Mouse (Mus musculus) stomach, postnatal 0 days (tissue): ENCODE measurements around the gene Fblim1. TPM values are rescaled to one million over a fixed set of nuclear protein-coding genes. Genes with fewer than 3 reads are reported as not detected.

Experiments used
- ATAC-seq: fragments of 200-750 bp; cut with Nextera tagmentation; 2 replicates; pipeline ENCODE4 v1.8.0; 2017; ENCODE audit not compliant: low FRiP score, low TSS enrichment
- DNase-seq: peaks from one replicate; pipeline ENCODE4 v3.0.0-alpha.2; 2016; ENCODE audit warnings: low spot score
- H3K27ac ChIP-seq: fragments of 300-500 bp; sonication (generic); replicated peaks from 2 replicates; pipeline ENCODE4 v1.5.1; 2014; ENCODE audit warnings: mild to moderate bottlenecking, control low read depth
- H3K27me3 ChIP-seq: fragments of 300-500 bp; sonication (generic); 2 replicates; pipeline ENCODE4 v1.6.1; 2014; ENCODE audit warnings: low read length; ENCODE audit not compliant: control insufficient read depth, insufficient read depth
- H3K36me3 ChIP-seq: fragments of 300-500 bp; sonication (generic); 2 replicates; pipeline ENCODE4 v1.6.1; 2014; ENCODE audit warnings: low read length, mixed read lengths; ENCODE audit not compliant: control insufficient read depth, insufficient read depth
- H3K4me1 ChIP-seq: fragments of 300-500 bp; sonication (generic); replicated peaks from 2 replicates; pipeline ENCODE4 v1.6.1; 2014; ENCODE audit warnings: antibody characterized with exemption; ENCODE audit not compliant: control insufficient read depth, insufficient read depth
- H3K4me2 ChIP-seq: fragments of 300-500 bp; sonication (generic); replicated peaks from 2 replicates; pipeline ENCODE4 v1.6.1; 2014; ENCODE audit warnings: low read depth, mild to moderate bottlenecking, control low read depth, moderate library complexity
- H3K4me3 ChIP-seq: fragments of 300-500 bp; sonication (generic); 2 replicates; pipeline ENCODE4 v1.5.1; 2014; ENCODE audit warnings: low read depth, low read length, control low read depth
- H3K9ac ChIP-seq: fragments of 300-500 bp; sonication (generic); 2 replicates; pipeline ENCODE4 v1.6.1; 2014; ENCODE audit warnings: mild to moderate bottlenecking, low read length, control low read depth, mixed read lengths
- H3K9me3 ChIP-seq: fragments of 300-500 bp; sonication (generic); 2 replicates; pipeline ENCODE4 v1.6.1; 2016; ENCODE audit warnings: low read length; ENCODE audit not compliant: control insufficient read depth
- CTCF ChIP-seq: IDR thresholded peaks from 2 replicates; pipeline ENCODE4 v1.5.1; 2016; ENCODE audit warnings: antibody characterized with exemption, low read depth, mild to moderate bottlenecking, moderate library complexity
- EP300 ChIP-seq: optimal IDR thresholded peaks from 2 replicates; pipeline ENCODE3; 2016; ENCODE audit warnings: antibody characterized with exemption
- WGBS: fragments of 180-500 bp; shearing (Covaris S2); extraction: QIAGEN DNeasy Blood & Tissue Kit; methylation state at CpG from one replicate; pipeline ENCODE4 v1.1.7; 2014; 5-methylcytosine and 5-hydroxymethylcytosine counted together
- polyA plus RNA-seq: library from polyadenylated mRNA; unstranded; fragments of >200 nt; fragmentation: Nextera tagmentation; extraction: Ambion mirVana; gene quantifications from 2 replicates; pipeline ENCODE4 v1.2.1, GENCODE M21; 2015

Gene Fblim1
- polyA plus RNA-seq, 1 experiment from 2014 or later, result 45.1 TPM

DNA sequence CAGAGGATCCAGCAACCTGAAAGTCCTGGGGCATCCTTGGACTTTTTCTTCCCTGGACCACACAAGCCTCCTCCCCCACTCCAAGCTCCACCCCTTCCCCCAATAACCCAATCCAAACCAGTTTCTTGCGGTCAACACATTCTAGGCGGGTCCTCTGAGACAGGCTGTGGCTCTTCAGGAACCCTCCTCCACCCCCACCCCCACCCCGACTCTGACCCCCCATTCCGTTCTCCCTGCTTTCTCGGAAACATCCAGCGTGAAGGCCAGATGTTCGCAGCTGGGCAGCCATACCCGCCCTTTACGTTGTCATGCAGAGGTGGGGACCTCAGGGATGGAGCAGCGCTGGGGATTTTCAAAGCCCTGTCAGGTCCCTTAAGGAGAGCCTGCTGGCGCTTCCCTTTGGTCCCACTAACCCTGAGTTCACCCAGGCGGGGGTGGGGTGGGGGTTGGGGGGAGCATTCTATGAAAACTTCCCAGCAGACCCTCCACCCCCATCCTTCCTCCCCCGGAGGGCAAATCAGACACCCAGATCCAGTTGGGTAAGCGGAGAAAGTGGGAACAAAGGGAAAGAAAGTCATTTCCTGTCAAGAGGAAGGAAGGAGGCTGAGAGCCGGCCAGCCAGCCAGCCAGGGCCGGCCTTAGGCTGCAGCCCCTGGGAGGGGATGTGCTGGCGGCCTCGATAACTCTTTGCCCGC, 7.5 kb downstream of the Fblim1 start:
- Histone ChIP-seq H3K9me3 (no peaks in the 10 kb centered on the region), H3K27me3 (no peaks in the 10 kb centered on the region), H3K4me1 (no peaks in the 10 kb centered on the region; the same call in 1 of the 2 replicates), H3K4me2 (peak overlapping the region; percentile 87), H3K36me3 (peaks cover 9% of the 10 kb centered on the region), H3K4me3 (peak overlapping the region; percentile 77), H3K27ac (peak overlapping the region; percentile 89), H3K9ac (peak overlapping the region; percentile 87)
- WGBS, result 5% methylated on average over 19 of the region's 19 CpGs
- ATAC-seq, result peak; percentile 38; the same call in 1 of the 2 replicates
- DNase-seq, result peak; percentile 47
- TF ChIP-seq EP300 (no peak), CTCF (no peak)

DNA sequence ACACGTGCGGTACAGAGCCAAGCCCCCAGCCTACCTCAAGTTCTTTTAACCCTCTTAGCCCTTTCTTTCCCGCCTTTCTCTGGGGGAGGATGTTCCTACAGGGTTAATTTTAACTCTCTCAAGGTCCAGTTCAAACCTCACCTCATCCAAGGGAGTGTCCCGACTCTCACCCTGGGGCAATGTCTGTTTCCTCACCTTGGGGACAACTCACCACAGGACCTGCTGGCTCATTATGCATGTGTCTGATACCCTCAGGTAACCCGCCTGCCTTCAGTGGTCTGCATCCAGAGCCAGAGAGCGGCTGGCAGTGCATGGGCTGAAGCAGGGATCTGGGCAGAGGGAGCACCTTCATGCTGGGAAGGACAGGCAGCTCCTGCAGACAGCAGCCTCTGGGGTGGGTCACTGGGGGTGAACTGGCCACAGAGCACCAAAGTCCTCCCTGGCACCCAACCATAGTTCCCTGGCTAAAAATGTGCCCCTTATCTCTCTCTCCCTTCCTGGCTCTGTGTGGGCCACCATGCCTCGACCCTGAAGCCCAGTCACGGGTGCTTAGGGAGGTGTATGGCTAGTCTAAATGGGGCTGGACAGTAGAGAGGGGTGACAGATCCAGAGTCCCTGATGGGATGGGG, 9.1 kb downstream of the Fblim1 start:
- Histone ChIP-seq H3K27me3 (no peaks in the 10 kb centered on the region), H3K4me3 (no peak overlapping the region), H3K9ac (no peak overlapping the region), H3K4me2 (no peak overlapping the region), H3K36me3 (peaks cover 14% of the 10 kb centered on the region), H3K4me1 (no peaks in the 10 kb centered on the region; the same call in 1 of the 2 replicates), H3K9me3 (no peaks in the 10 kb centered on the region), H3K27ac (no peak overlapping the region)
- DNase-seq (no peak), ATAC-seq (no peak)
- 80% methylated on average over 8 of the region's 8 CpGs for whole genome bisulfite sequencing
- TF ChIP-seq CTCF (no peak), EP300 (no peak)

DNA sequence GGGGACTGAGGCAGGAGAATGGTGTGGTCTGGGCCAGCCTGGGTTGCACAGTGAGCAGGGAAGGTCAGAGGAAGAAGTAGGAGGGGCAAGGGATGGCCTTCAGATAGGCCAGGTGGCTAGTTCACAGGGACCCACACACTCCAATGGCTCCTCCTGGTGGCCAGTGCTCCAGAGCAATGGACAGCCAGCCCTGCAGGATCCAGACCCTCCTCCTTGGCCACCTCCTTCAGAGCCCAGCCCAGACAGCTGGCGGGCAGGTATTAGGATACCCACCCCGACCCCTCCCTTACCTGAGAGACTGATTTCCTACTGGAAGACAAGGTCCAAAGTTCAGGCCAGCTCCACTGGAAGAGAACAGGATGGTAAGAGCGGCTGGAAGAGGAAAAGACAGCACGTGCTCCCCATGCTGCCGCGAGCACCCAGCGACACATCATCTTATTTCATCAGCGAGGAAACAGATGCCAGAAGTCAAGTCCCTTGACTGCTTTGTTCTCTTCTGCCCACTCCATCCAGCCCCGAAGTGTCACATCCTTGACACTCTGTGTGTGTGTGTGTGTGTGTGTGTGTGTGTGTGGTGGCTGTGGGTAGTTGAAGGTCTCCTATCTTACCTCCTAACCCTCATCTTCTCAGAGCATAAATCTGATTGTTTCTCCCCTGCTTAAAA, 10.2 kb downstream of the Fblim1 start:
- no peak overlapping the region for H3K4me2 ChIP-seq
- H3K4me3 ChIP-seq, result no peak overlapping the region
- peak; percentile 15; the same call in 1 of the 2 replicates for ATAC-seq
- no peaks in the 10 kb centered on the region for H3K27me3 ChIP-seq
- H3K36me3 ChIP-seq, result peaks cover 15% of the 10 kb centered on the region
- no peak overlapping the region for H3K9ac ChIP-seq
- no peaks in the 10 kb centered on the region for H3K9me3 ChIP-seq
- DNase-seq, result peak; percentile 60
- TF ChIP-seq EP300 (no peak), CTCF (peak; percentile 56)
- no peaks in the 10 kb centered on the region; the same call in 1 of the 2 replicates for H3K4me1 ChIP-seq
- H3K27ac ChIP-seq, result no peak overlapping the region
- 77% methylated on average over 9 of the region's 9 CpGs for WGBS

GRCm38 (mm10) chr4:141595138-141595537, 10.8 kb downstream of the Fblim1 start:
- no peak overlapping the region for H3K9ac ChIP-seq
- TF ChIP-seq EP300 (no peak), CTCF (no peak)
- peaks cover 18% of the 10 kb centered on the region for H3K36me3 ChIP-seq
- ATAC-seq (no peak), DNase-seq (no peak)
- no peaks in the 10 kb centered on the region for H3K4me1 ChIP-seq
- no peaks in the 10 kb centered on the region for H3K9me3 ChIP-seq
- H3K4me2 ChIP-seq, result no peak overlapping the region
- 94% methylated on average over 11 of the region's 11 CpGs for WGBS
- no peak overlapping the region for H3K4me3 ChIP-seq
- no peak overlapping the region for H3K27ac ChIP-seq
- no peaks in the 10 kb centered on the region for H3K27me3 ChIP-seq

DNA sequence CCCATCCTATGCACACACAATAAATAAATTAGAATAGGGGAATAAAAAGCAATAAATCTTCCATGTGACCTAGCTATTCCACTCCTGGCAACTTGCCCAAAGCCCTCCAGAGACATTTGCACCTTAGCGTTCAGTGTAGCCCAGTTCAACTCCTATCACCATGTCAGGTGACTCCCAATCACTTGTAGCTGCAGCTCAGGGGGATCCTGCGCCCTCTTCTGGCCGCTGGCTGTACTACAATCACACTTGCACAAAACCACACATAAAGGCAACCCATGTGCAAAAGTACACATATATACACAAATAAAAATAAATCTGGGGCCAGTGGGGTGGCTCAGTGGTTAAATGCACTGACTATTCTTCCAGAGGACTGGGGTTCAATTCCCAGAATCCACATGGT, 14.3 kb downstream of the Fblim1 start:
- Histone ChIP-seq H3K9ac (no peak overlapping the region), H3K9me3 (no peaks in the 10 kb centered on the region), H3K4me1 (no peaks in the 10 kb centered on the region), H3K27ac (no peak overlapping the region), H3K4me2 (no peak overlapping the region), H3K4me3 (no peak overlapping the region), H3K36me3 (peaks cover 22% of the 10 kb centered on the region), H3K27me3 (no peaks in the 10 kb centered on the region)
- WGBS, result 23% methylated on average over 3 of the region's 3 CpGs
- no peak for ATAC-seq
- TF ChIP-seq CTCF (peak; percentile 82), EP300 (no peak)
- DNase-seq, result peak; percentile 64

- ATAC-seq (no peak), DNase-seq (no peak)
- peaks cover 11% of the 10 kb centered on the region for H3K36me3 ChIP-seq
- H3K4me3 ChIP-seq, result no peak overlapping the region
- WGBS, result 93% methylated on average over 8 of the region's 8 CpGs
- no peak overlapping the region for H3K4me2 ChIP-seq
- TF ChIP-seq EP300 (no peak), CTCF (no peak)
- H3K4me1 ChIP-seq, result no peaks in the 10 kb centered on the region
- no peak overlapping the region for H3K9ac ChIP-seq
- H3K27ac ChIP-seq, result no peak overlapping the region
- H3K9me3 ChIP-seq, result no peaks in the 10 kb centered on the region
- no peaks in the 10 kb centered on the region for H3K27me3 ChIP-seq
Measured at GRCm38 (mm10) chr4:141583919-141584318, 22.0 kb downstream of the Fblim1 start.
